Mouse (Mus musculus): ENCODE measurements around the gene Anks1. TPM values are rescaled to one million over a fixed set of nuclear protein-coding genes. Genes with fewer than 3 reads are reported as not detected.
"Not testable (repeated sequence)": the region's sequence is repeated elsewhere in the genome, so short reads cannot be mapped to it uniquely, and the experiment has no call there.

Gene Anks1
- polyA plus RNA-seq, 3 experiments from 2014 or later: 1.9 to 5.0 (median 3.8) TPM

DNA sequence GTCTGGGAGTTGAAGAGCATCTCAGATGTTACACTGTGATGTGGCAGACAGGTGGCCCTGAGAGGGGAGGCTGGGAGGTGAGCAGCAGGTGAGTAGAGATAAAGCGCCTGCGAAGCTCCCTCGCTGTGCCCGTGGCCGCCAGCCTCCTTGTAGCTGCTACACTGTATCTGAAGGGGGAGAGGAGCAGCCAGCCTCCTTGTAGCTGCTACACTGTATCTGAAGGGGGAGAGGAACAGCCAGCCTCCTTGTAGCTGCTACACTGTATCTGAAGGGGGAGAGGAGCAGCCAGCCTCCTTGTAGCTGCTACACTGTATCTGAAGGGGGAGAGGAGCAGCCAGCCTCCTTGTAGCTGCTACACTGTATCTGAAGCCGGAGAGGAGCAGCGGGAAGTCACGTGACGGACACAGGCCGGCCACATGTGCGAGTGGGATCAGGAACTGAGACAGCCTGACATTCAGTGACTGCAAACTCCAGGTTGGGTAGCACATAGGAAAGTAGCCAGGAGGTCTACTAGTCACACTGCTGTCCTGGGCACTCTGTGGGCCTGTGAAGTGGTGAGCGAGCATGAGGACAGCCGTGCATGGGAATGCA, 90.7 kb downstream of the Anks1 start:
- not testable (repeated sequence) for ATAC-seq

DNA sequence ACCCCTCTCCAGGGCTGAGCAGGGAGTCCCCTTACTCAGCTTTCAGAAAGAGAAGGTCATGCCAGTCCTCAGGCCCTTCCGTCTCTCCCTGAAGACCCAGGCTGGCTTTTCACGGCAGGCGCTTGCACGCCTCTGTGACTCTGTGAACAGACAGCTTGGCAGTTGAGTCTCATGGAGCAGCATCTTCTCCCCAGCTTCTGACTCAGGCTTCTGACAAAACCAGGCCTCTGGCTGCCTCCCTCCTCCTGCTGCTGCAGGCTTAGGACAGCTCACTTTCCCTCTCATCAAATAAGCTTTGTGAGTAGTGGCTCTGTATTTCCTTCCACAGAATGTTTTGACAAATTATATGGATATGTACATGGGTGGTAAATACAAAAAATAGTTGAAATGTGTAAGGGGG, 91.3 kb downstream of the Anks1 start:
- no peak for ATAC-seq

DNA sequence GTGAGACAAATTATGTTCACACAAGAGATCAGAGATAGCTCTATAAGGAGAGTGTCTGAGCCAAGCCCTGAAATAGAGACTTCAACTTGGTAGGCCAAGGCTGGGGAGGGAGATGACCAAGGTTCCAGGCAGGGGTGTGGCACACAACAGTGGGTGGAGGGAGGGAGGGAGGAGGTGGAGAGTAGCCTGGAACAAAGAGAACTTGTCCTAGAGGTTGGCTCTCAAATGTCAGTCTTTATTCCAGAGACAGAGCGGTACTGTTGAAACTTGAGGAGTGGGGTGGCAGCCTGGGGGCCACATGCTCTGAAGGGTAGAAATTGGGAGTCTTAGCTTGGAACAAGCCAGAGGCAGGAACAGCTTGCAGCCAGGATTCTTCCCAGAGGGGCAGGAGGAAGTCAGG, 91.7 kb downstream of the Anks1 start:
- no peak for ATAC-seq

DNA sequence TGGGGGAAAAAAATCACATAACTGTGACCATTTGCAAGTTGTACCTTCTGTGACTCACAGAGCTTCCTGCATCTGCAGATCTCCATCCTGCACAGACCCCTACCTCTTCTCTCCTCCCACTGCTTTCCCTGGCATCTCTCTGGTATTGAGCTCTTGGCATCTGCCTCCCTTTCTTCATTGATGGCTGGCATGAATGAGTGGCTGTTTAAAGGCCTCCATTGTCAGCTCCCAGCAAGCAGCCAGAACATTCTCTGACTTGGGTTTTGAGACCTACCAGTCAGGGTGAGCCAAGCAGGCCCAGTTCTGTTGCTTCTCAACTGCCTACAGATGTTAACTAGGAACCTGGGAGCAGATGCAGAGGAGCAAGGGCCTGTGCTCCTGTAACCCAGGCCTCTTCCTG, 96.3 kb downstream of the Anks1 start:
- no peak for ATAC-seq

DNA sequence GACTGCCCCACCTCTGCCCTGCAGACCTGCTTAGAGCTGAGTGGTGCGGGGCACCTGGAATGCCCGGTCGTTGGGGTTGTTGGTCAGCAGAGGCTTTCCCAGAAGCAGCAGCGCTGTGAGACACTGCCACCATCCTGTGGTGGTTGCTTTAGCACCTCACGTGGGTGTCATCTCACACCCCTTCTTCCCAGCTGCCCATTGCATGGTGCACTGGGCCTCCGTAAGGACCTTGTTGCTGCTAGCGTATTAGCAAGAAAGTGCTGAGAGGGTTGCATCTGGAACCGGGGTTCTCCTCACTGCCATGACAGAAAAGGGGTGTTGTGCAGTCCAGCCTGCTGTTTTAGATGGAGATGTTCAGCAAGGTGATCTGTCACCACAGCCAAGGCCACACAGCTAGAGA, 97.1 kb downstream of the Anks1 start:
- no peak for ATAC-seq

DNA sequence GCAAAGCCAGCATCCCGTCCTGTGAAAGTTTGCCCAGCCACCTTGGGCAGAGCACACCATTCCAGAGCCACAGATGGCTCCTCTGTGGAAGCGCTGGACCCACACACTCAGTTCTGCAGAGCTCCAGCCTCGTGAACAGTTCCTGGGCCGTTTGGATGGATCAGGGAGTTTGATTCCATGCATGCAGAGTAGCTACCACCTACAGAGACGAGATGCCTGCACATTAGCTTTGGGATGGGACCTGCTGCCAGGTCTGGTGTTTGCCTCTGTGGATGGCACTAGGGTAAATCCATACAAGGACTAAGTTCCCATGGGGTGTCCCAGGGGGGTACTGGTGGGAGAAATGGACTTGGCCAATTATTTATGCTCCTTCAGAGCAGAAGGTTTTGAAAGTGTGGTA, 97.5 kb downstream of the Anks1 start:
- ATAC-seq: no peak

DNA sequence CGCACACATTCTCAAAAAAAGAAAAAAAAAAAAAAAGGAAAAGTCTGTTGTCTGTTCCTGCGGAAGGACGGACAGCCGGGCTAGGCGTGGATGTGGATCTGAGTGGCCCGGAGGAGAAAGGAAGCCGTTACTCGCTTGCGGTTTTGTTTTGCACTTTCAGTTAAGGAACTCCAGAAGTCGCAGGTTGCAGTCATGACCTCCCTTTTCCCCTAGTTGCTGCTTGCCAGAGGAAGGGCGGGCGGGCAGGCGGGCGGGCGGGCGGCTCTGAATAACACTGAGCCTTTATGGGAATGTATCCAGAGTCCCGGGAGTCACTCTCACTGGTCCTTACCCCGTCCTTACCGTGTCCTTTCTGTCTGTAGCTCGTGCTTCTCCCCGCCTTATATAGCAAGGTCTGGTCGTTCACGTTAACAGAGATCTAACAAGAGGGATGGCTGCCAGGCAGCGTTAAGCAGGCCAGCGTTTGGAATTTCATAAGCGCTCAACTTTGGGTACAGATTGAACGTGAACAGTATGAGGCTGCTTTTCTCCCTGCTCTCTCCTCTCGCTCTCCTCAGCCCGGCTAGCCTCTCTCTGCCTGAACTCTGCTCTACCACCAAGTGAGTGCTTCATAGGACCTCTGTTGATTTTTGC, 98.2 kb downstream of the Anks1 start:
- peak; percentile 65 for ATAC-seq

DNA sequence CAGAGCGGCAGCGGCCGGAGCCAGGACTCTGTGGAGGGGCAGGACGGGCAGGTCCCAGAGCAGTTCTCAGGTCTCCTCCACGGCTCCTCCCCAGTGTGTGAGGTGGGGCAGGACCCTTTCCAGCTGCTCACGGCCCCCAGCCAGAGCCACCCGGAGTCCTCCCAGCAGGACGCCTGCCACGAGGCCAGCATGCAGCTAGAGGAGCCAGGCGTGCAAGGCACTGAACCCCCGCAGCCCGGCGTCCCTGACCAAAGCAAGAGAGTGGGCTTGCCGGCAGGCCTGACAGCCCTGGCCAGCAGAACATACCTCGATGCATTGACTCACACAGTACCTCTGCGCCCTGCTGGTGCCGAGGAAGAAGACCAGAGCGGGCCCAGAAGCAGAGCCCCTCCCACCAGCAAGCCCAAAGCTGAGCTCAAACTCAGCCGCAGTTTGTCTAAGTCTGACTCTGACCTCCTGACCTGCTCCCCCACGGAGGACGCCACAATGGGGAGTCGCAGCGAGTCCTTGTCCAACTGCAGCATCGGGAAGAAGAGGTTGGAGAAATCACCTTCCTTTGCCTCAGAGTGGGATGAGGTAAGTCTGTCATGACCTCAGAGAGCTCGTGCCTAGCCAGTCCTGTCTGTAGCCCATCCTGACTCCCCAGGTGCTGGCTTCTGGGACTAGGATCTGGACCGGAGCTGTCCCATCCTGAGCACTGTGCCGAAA, 98.9 kb downstream of the Anks1 start:
- ATAC-seq: no peak

DNA sequence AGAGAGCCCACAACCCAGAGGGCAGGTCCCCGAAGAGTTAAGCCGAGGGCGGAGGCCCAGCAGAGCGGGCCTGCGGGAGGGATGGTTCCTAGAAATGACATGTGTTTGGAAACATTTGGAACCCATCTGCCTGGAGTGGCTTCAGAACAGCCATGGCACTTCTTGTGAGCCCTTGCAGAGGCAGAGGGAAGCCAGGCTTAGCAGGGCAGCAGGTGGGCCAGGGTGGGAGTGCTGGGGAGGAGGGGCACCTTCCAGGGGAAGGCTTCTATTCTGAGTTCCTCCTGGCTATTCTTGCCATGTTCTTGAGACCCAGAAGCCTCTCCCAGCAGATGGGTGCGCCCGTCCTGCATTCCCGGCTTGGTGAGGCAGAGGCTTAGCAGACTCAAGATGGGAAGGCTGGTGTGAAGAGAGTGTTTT, 99.5 kb downstream of the Anks1 start:
- ATAC-seq: no peak

DNA sequence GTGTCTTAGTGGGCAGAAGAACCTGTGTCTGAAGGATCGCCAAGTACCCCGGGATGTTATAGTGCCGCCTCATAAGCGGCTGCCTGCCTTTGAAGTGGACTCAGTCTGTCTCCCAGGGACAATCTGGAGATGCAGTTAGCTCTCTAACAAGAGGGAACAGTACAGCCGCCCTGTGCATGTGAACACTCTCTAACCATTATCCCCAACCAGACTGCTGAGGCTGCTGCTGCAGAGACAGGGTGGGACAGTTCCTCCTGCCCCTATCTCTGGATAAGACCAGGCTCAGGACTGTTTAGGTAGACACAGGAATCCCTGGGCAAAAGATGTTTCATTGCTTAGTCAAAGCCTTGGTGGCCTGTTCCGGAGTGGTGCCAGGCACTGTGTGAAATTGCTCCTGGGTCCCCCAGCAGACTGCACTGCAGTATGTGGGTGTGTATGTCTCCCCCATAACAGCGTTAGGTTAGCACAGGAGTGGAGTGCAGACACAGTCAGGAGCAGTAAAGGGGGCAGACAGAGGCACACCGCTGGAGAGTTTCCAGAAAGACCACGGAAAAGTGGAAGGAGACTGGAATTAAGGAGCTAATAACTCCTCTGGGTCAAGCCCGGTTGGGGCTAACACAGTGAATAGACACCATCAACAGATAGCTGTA, 100.1 kb downstream of the Anks1 start:
- ATAC-seq: no peak

DNA sequence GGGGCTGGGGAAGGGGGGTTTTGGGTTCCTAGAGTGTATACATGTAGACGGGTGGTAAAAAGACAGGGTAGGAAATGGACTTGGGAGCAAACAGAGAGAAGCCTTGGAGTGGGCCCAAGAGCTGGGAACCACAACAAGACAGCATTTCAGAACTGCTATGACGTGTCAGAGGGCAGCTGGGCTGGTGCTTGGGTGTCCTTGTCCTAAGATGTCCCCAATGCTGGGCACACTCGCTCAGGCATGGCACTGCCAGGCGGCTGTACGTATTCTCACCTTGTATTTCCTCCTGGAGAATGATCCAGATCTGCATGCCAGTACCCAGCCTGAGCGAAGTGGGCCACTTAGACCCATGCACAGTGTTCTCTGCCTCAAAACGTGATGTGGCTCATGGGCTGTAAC, 100.6 kb downstream of the Anks1 start:
- ATAC-seq: no peak

DNA sequence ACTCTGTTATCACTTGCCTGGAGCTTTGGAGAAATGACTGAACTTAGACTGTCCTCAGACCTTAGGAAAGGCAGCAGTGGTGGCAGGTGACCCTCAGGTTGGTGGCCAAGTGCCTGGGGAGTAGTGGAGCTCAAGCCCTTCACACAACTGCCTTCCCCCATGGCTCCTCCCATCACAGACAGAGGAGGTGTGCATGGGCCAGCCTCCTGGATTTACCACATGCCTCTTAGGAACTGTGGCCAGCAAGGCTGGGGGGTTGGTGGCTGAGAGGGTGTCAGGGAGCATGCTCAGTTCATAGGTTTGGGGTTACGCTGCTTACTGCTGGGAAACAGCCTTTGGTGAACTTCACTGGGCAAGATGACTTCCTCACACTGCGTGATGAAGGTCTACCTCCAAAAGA, 101.8 kb downstream of the Anks1 start:
- no peak for ATAC-seq

DNA sequence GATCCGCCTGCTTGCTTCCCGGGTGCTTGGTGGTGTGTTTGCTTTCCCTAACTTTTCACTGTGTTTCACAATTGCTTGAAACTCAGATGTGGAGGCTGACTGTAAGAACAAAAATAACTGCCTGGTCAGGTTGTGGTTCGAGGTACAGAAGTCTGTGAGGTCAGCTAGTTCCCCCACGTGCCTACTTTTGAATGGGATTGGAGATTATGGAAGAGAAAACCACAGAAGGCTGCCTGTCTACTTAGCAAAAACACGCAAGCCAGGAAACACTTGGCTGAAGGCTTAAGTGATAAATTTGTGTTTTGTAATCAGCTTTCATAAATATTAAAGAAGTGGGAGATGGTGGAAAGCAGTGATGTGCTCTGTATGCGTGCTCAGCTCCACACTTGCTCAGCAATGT, 103.7 kb downstream of the Anks1 start:
- no peak for ATAC-seq

DNA sequence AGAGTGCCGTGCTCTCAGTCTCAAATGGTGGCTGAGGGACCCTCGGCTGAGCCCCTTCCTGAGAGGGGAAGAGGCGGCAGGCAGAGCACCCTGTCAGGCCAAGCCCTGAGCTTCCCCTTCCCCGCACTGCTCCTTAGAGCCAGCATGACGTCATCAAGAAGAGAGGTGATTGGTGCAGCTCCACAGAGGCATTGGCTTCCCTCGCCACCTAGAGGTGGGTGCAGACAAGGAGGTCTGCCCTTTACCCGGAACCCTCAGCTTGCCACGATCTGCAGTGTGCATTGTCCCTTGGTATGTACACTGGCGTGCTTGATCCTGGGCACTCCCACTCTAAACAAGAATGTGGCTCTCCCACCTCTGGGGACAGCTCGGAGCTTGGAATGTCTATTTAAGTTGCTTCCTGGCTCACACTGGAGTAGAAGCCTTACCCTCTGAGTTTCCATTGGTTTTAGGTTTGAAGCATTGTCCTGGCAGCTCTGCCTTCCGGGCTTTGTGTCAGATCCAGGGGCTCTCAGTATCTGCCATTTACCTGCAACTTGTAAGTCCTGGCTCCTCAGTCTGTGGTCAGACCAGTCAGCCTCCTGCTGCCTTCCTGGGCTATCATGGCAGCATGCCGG, 104.3 kb downstream of the Anks1 start:
- peak; percentile 70 for ATAC-seq

DNA sequence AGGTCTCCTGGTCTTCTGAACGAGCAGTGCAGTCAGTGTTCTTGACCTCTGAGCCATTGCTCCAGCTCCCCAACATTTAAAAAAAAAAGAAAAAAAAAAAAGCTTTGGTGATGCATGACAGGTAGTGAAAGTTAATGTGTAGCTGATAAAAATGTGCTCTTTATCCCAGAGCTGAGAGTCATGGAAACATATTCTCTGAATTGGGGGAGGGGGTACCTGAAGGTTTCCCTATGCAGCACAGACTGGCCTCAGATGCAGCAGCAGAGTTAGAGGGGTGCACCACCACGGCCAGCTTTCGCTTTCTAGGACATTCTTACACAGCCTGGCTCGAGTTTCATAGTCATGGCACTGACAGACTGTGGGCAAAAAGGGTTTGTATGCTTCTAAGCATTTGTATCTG, 105.3 kb downstream of the Anks1 start:
- ATAC-seq: no peak

DNA sequence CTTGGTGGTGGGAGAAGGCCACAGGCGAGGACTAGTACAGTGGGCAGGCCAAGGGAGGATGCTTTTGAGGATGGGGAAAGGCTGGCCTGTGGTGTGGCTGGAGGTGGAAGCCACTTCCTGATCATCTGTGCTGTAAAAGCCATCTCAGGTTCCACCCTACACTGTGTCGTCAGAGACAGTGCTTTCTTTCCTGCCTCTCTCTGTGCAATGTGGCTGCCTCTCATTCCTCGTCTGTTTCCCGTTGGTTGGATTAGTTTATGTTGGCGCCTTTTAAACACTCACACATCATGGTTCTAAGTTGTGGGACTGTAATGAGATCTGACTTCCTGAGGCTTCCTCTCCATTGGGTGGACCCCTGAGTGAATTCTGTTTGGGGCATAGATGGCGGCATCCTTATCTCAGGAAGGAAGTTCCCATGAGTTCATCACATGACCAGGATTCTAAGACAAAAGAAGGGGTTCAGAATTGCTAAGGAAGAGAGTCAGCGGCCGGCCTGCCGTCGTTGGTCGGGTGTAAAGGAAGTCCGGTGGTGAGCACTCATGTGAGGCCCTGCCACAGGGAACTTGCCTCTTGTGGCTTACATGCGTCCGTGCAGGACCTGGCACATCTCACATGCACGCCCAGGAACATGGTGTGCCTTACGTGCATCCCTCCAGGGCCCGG, 106.1 kb downstream of the Anks1 start:
- peak; percentile 85 for ATAC-seq

DNA sequence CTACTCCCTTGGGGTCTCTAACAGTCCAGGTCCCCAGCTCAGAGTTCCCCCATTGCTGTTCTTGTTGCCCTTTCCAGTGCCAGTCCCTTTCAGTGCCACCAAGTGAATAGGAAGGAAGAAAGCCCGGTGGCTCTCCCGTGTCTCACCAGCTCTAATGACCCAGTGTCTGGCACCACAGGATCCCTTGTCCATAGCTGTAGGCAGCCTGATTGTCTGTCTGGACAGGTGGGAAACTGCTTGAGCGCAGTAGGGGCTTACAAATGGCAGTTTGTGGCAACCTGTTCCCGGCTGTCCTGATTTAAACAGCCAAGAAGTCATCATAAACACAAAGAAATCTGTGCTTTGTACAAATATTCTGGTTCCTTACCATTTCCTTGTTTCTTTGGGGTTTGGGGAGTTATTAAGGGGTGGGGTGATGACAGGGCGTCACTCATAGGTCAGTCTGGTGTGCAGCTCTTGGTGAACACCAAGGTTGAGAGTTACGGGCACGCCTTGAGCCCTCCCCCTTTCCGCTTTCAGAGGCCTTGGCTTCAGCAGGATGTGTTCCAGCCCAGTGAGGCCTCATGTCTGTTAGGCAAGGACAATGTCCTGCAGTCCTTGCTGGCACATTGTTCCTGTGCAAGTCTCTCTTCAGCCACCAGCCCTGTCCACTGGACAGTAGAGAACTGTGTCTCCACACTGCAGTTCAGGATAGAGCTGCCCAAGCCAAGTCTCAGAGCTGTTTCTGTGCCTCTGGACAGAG, 107.1 kb downstream of the Anks1 start:
- ATAC-seq: no peak

DNA sequence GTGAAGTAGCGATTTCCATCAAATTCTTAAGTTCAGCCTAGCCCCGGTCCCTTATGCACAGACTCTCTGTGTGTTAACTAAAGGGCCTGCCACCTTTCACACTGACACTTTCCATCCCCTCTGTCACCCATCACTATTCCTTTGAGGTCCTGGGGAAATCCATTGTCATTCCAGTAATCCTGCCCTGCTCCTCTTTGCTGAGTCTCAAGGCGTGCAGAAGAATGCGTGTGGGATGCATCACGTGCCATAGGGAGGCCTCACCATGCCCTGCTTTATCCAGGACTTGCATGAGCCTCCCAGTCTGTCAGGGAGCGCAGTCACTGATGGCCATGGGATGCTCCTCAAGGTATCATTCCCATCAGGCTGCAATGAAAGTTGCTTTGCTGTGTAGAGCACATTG, 109.2 kb downstream of the Anks1 start:
- ATAC-seq: no peak

DNA sequence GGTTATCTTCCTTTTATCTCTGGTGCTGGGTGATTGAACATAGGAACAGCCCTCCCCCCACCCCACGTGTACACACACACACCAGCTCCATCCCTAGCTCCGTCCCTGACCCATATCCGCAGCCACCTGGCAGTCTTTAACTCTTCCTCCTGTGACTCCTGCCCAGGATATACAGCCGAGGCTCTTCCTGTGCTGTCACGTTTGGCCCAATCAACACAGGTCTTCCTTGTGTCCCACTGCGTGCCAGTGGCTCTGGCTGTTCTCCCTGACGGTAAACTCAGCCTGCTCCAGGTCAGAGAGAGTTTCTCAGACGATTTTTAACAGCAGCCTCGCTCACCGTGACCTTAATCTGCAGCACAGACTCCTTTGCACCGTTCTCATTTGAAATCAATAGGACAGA, 109.7 kb downstream of the Anks1 start:
- ATAC-seq: no peak

DNA sequence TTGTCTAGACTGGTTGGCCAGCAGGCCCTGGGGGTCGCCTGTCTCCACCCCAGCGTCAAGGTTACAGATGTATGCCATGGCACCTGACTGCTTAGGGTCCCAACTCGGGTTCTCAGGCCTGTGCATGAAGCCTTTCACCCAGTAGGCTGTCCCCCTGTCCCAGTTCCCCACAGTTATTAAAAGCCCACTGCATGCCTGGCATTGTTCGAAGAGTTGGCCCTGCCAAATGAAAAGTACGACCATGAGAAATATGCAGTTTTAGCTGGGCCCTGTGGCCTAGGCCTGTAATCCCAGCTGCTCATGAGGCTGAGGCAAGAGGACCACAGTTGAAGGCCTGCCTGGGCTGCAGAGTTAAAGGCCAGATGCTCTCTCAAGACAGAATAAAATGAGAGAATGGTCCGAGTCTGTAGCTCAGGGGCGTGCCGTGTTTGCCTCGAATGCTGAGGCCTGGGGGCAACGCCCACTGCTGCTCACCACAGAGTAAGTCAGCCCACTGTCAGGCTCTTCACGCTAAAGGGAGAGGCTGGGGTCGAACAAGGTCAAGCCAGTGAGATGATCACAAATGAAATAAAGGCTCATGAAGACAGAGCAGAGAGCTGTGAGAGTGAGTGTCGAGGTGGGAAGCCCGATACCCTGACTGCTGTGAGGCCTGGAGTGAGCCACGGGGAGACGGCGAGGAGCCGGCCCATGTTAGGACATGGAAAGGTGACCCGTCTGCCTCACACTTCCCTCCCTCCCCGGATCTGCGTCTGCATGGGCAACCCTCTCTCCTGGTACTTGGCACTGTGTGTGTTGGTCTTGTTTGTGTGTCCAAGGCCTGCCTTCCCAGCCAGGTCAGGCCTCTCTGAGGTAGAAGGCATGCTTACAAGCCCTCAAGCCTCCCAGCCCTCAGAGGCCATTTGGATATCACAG, 110.9 kb downstream of the Anks1 start:
- ATAC-seq: no peak

DNA sequence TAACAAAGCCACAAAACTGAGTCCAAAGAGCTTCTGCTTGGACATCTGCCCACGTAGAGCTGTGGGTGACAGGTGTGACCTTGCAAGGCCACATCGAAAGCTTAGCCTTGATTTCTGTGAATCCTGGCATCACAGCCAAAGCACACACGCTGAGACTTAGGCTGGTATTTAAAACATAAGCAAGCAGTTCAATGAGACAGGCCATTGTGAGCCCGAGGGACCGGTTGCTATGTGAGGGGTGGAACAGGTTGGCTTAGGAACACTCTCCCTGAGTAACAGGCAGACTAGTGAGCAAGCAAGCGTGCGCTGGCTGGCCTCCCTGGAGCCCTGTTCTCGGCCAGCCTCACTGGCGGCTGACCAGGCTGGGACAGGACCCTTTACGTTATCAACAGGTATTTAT, 112.8 kb downstream of the Anks1 start:
- ATAC-seq: no peak
